Mouse (Mus musculus): ENCODE data around the gene Rassf7. TPM values are rescaled to one million over a fixed set of nuclear protein-coding genes. Genes with fewer than 3 reads are reported as not detected.

The Rassf7 gene
- 0.64 TPM for polyA plus RNA-seq (2014; fragmentation: Illumina TruSeq; extraction: RNeasy Lipid Tissue Mini Kit (QIAGEN cat#74804); ENCODE audit: low read depth, low replicate concordance)

GRCm38 (mm10) chr7:141215101-141215879 lies at the start of gene Rassf7:
Gene Rassf7 (plus strand): TSS chr7:141215860.

GRCm38 (mm10) chr7:141172116-141173006 lies 43.3 kb upstream of the Rassf7 start, which contains the start of gene Rnh1:
Gene Rnh1 (minus strand): TSS chr7:141172857.

DNA sequence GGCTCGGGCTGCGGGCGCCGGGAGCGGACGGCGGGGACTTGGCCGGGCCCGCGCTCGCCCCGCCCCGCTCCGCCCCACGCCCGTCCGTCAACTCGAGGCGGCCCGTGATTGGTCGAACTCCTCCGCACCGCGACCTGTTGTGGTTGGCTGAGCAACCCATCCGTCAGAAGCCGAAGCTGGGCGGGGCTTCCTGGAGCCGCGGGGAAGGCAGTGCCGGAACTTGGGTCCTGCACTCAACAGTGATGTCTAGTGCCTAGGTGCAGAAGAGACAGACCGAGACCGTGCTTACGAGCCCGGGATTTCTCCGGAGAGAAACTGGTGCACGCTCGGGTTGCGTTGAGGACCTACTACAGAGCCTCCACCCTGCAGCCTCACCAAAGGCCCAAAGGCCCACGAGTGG lies 21.7 kb upstream of the Rassf7 start, which contains the start of the genes Hras and Lrrc56:
TSS of gene Hras (minus strand) at position 58 of the 400 bp plus-strand sequence.
TSS of gene Lrrc56 (plus strand) at position 210 of the 400 bp plus-strand sequence.

GRCm38 (mm10) chr7:141213605-141214235 lies 1.9 kb upstream of the Rassf7 start, which contains the start of gene Lmntd2:
Gene Lmntd2 (minus strand): TSS chr7:141214080.

DNA sequence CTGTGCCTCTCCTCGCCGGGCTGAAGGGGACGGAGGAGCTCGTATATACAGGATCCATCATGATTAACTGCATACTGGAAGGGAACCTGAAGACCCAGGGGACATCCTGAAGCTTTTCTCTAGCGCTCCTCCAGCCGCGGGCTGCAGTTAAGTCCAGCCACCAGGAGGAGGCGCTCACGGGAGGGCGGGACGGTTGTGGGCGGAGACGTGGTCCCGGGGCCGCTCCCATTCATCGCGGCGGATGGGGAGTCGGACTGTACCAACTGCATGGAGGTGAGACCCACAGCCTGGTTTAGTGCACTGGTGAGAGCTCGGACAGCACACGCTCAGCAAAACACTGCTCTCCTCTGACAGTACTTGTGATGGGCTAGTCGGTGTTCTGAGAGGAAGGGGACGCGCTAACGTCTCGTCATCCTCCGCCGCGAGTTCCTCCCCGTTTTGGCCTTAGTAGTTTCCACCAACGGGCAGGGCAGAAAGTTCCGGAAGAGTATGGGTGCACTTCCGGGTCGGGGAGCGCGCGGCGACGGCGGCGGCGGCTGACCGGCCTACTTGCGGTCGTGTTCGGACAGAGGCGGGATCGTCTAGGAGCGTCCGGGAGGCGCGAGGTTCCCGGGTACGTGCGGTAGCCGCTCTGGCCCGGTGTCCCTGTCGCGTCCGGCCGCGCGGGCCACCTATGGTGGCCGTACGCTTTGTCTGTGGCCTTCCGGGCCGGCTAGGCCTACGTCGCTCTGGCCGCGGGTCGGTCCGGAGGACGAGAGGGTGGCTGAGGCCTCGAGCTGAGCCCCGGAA lies 12.8 kb downstream of the Rassf7 start, which contains the start of gene Phrf1:
TSS of gene Phrf1 (plus strand) at position 506 of the 789 bp plus-strand sequence.

DNA sequence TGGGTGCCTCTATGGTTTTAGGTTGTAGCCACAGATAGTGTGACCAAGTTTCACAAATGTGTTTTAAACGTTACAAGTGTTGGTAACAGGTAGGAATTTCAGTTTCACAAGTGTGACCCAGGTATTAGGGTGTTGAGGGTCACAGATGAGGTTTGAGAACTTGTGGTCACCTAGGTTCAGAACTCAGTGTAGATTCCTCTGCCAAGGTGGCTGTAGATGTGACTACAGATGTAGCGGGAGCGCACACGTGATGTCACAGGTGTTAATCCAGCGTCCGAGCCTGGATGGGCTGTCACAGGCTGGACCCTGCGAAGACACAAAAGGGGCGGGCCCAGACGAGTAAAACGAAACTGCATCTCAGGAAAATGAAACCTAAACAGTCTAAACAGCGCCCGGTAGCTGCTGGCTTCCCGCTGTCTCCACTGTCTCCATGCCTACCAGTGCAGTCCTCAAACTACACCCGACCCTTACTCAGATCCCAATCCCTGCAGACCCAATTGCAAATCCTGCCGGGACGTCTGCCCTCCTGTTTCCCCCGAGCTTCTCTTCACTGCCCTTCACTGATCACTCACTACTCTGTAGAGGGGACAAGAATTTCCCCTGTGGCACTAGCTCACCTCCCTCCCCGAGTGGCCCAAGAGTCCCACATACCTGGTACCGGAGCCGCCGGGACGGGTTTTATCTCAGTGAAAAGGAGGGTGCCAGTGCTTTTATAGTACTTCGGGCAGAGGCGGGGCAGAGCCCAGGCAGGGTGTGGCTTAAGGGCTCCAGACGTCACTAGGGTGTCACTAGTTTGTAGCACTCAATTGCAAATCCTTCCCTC lies 50.3 kb downstream of the Rassf7 start, which contains the start of gene Irf7:
TSS of gene Irf7 (minus strand) at position 743 of the 823 bp plus-strand sequence.

Other genes starting within 250 kb of the Rassf7 start
- 1.6 TPM for gene Ifitm1, start 248.6 kb upstream of the Rassf7 start, polyA plus RNA-seq (2014; fragmentation: Illumina TruSeq; extraction: RNeasy Lipid Tissue Mini Kit (QIAGEN cat#74804); ENCODE audit: low read depth, low replicate concordance)
- 14.5 TPM for gene Ifitm3, start 205.1 kb upstream of the Rassf7 start, polyA plus RNA-seq (2014; fragmentation: Illumina TruSeq; extraction: RNeasy Lipid Tissue Mini Kit (QIAGEN cat#74804); ENCODE audit: low read depth, low replicate concordance)
- not detected for gene Ifitm6, start 197.9 kb upstream of the Rassf7 start, polyA plus RNA-seq (2014; fragmentation: Illumina TruSeq; extraction: RNeasy Lipid Tissue Mini Kit (QIAGEN cat#74804); ENCODE audit: low read depth, low replicate concordance)
- not detected for gene Gm17387, start 186.7 kb upstream of the Rassf7 start, polyA plus RNA-seq (2014; fragmentation: Illumina TruSeq; extraction: RNeasy Lipid Tissue Mini Kit (QIAGEN cat#74804); ENCODE audit: low read depth, low replicate concordance)
- gene B4galnt4, start 154.8 kb upstream of the Rassf7 start, polyA plus RNA-seq (2014; fragmentation: Illumina TruSeq; extraction: RNeasy Lipid Tissue Mini Kit (QIAGEN cat#74804); ENCODE audit: low read depth, low replicate concordance) = not detected
- not detected for gene Pkp3, start 137.6 kb upstream of the Rassf7 start, polyA plus RNA-seq (2014; fragmentation: Illumina TruSeq; extraction: RNeasy Lipid Tissue Mini Kit (QIAGEN cat#74804); ENCODE audit: low read depth, low replicate concordance)
- gene Sigirr, start 115.3 kb upstream of the Rassf7 start, polyA plus RNA-seq (2014; fragmentation: Illumina TruSeq; extraction: RNeasy Lipid Tissue Mini Kit (QIAGEN cat#74804); ENCODE audit: low read depth, low replicate concordance) = not detected
- not detected for gene Ano9, start 98.1 kb upstream of the Rassf7 start, polyA plus RNA-seq (2014; fragmentation: Illumina TruSeq; extraction: RNeasy Lipid Tissue Mini Kit (QIAGEN cat#74804); ENCODE audit: low read depth, low replicate concordance)
- 20.6 TPM for gene Ptdss2, start 93.5 kb upstream of the Rassf7 start, polyA plus RNA-seq (2014; fragmentation: Illumina TruSeq; extraction: RNeasy Lipid Tissue Mini Kit (QIAGEN cat#74804); ENCODE audit: low read depth, low replicate concordance)
- 5.4 TPM for gene Rnh1, start 43.0 kb upstream of the Rassf7 start, polyA plus RNA-seq (2014; fragmentation: Illumina TruSeq; extraction: RNeasy Lipid Tissue Mini Kit (QIAGEN cat#74804); ENCODE audit: low read depth, low replicate concordance)
- 8.7 TPM for gene Hras, start 21.9 kb upstream of the Rassf7 start, polyA plus RNA-seq (2014; fragmentation: Illumina TruSeq; extraction: RNeasy Lipid Tissue Mini Kit (QIAGEN cat#74804); ENCODE audit: low read depth, low replicate concordance)
- gene Lrrc56, start 21.7 kb upstream of the Rassf7 start, polyA plus RNA-seq (2014; fragmentation: Illumina TruSeq; extraction: RNeasy Lipid Tissue Mini Kit (QIAGEN cat#74804); ENCODE audit: low read depth, low replicate concordance) = 0.58 TPM
- not detected for gene Lmntd2, start 1.8 kb upstream of the Rassf7 start, polyA plus RNA-seq (2014; fragmentation: Illumina TruSeq; extraction: RNeasy Lipid Tissue Mini Kit (QIAGEN cat#74804); ENCODE audit: low read depth, low replicate concordance)
- 17.6 TPM for gene Phrf1, start 12.9 kb downstream of the Rassf7 start, polyA plus RNA-seq (2014; fragmentation: Illumina TruSeq; extraction: RNeasy Lipid Tissue Mini Kit (QIAGEN cat#74804); ENCODE audit: low read depth, low replicate concordance)
- gene Irf7, start 50.6 kb downstream of the Rassf7 start, polyA plus RNA-seq (2014; fragmentation: Illumina TruSeq; extraction: RNeasy Lipid Tissue Mini Kit (QIAGEN cat#74804); ENCODE audit: low read depth, low replicate concordance) = 19.8 TPM
- 1.3 TPM for gene Cdhr5, start 60.9 kb downstream of the Rassf7 start, polyA plus RNA-seq (2014; fragmentation: Illumina TruSeq; extraction: RNeasy Lipid Tissue Mini Kit (QIAGEN cat#74804); ENCODE audit: low read depth, low replicate concordance)
- gene Sct, start 63.3 kb downstream of the Rassf7 start, polyA plus RNA-seq (2014; fragmentation: Illumina TruSeq; extraction: RNeasy Lipid Tissue Mini Kit (QIAGEN cat#74804); ENCODE audit: low read depth, low replicate concordance) = not detected
- not detected for gene Drd4, start 76.1 kb downstream of the Rassf7 start, polyA plus RNA-seq (2014; fragmentation: Illumina TruSeq; extraction: RNeasy Lipid Tissue Mini Kit (QIAGEN cat#74804); ENCODE audit: low read depth, low replicate concordance)
- gene Deaf1, start 111.8 kb downstream of the Rassf7 start, polyA plus RNA-seq (2014; fragmentation: Illumina TruSeq; extraction: RNeasy Lipid Tissue Mini Kit (QIAGEN cat#74804); ENCODE audit: low read depth, low replicate concordance) = 0.93 TPM
- 18.5 TPM for gene Tmem80, start 111.9 kb downstream of the Rassf7 start, polyA plus RNA-seq (2014; fragmentation: Illumina TruSeq; extraction: RNeasy Lipid Tissue Mini Kit (QIAGEN cat#74804); ENCODE audit: low read depth, low replicate concordance)
- not detected for gene Eps8l2, start 123.0 kb downstream of the Rassf7 start, polyA plus RNA-seq (2014; fragmentation: Illumina TruSeq; extraction: RNeasy Lipid Tissue Mini Kit (QIAGEN cat#74804); ENCODE audit: low read depth, low replicate concordance)
- 37.2 TPM for gene Taldo1, start 176.3 kb downstream of the Rassf7 start, polyA plus RNA-seq (2014; fragmentation: Illumina TruSeq; extraction: RNeasy Lipid Tissue Mini Kit (QIAGEN cat#74804); ENCODE audit: low read depth, low replicate concordance)
- 9.3 TPM for gene Gatd1, start 198.3 kb downstream of the Rassf7 start, polyA plus RNA-seq (2014; fragmentation: Illumina TruSeq; extraction: RNeasy Lipid Tissue Mini Kit (QIAGEN cat#74804); ENCODE audit: low read depth, low replicate concordance)
- gene Cend1, start 213.6 kb downstream of the Rassf7 start, polyA plus RNA-seq (2014; fragmentation: Illumina TruSeq; extraction: RNeasy Lipid Tissue Mini Kit (QIAGEN cat#74804); ENCODE audit: low read depth, low replicate concordance) = 1.0 TPM
- gene Slc25a22, start 222.0 kb downstream of the Rassf7 start, polyA plus RNA-seq (2014; fragmentation: Illumina TruSeq; extraction: RNeasy Lipid Tissue Mini Kit (QIAGEN cat#74804); ENCODE audit: low read depth, low replicate concordance) = 2.9 TPM
- 0.23 TPM for gene Pidd1, start 228.2 kb downstream of the Rassf7 start, polyA plus RNA-seq (2014; fragmentation: Illumina TruSeq; extraction: RNeasy Lipid Tissue Mini Kit (QIAGEN cat#74804); ENCODE audit: low read depth, low replicate concordance)
- 10.8 TPM for gene Rplp2, start 231.5 kb downstream of the Rassf7 start, polyA plus RNA-seq (2014; fragmentation: Illumina TruSeq; extraction: RNeasy Lipid Tissue Mini Kit (QIAGEN cat#74804); ENCODE audit: low read depth, low replicate concordance)
- 15.2 TPM for gene Pnpla2, start 239.3 kb downstream of the Rassf7 start, polyA plus RNA-seq (2014; fragmentation: Illumina TruSeq; extraction: RNeasy Lipid Tissue Mini Kit (QIAGEN cat#74804); ENCODE audit: low read depth, low replicate concordance)
- gene Cracr2b, start 245.2 kb downstream of the Rassf7 start, polyA plus RNA-seq (2014; fragmentation: Illumina TruSeq; extraction: RNeasy Lipid Tissue Mini Kit (QIAGEN cat#74804); ENCODE audit: low read depth, low replicate concordance) = not detected